Mouse (Mus musculus) cerebellum, adult 9-11 months (tissue): ENCODE results near the gene Ttll3.
A peak's percentile ranks its signal among the peaks of the same experiment; 100 is the strongest.

Experiments used
- DNase-seq: peaks from one replicate; pipeline ENCODE4 v3.0.0; 2022

Ttll3 gene

GRCm38 (mm10) chr6:113428006-113428405 lies 38.9 kb downstream of the Ttll3 start:
- DNase-seq: no peak

GRCm38 (mm10) chr6:113429965-113430364 lies 40.9 kb downstream of the Ttll3 start:
- DNase-seq: no peak

- DNase-seq: no peak
Measured at GRCm38 (mm10) chr6:113430846-113431245, 41.8 kb downstream of the Ttll3 start.

- DNase-seq: no peak
Measured at GRCm38 (mm10) chr6:113431801-113432200, 42.7 kb downstream of the Ttll3 start.

GRCm38 (mm10) chr6:113433661-113434060 lies 44.6 kb downstream of the Ttll3 start:
- DNase-seq: no peak

GRCm38 (mm10) chr6:113434691-113435090 lies 45.6 kb downstream of the Ttll3 start:
- no peak for DNase-seq

- no peak for DNase-seq
Measured at GRCm38 (mm10) chr6:113435664-113436205, 46.7 kb downstream of the Ttll3 start, which contains the start of gene Cidec. Cidec (minus strand) TSS chr6:113435760.

GRCm38 (mm10) chr6:113437135-113437534 lies 48.1 kb downstream of the Ttll3 start:
- DNase-seq: no peak

GRCm38 (mm10) chr6:113438721-113439430 lies 49.8 kb downstream of the Ttll3 start:
- DNase-seq: no peak

GRCm38 (mm10) chr6:113440686-113441085 lies 51.6 kb downstream of the Ttll3 start:
- no peak for DNase-seq

GRCm38 (mm10) chr6:113441147-113441680 lies 52.2 kb downstream of the Ttll3 start:
- DNase-seq: peak; percentile 77

GRCm38 (mm10) chr6:113442087-113442441 lies 53.0 kb downstream of the Ttll3 start:
- no peak for DNase-seq

GRCm38 (mm10) chr6:113442442-113443090 lies 53.5 kb downstream of the Ttll3 start, which contains the start of gene Jagn1:
Jagn1 (plus strand) TSS chr6:113442569.
- peak; percentile 91 for DNase-seq

- DNase-seq: no peak
Measured at GRCm38 (mm10) chr6:113443091-113443490, 54.0 kb downstream of the Ttll3 start.

GRCm38 (mm10) chr6:113444207-113444965 lies 55.3 kb downstream of the Ttll3 start:
- no peak for DNase-seq

GRCm38 (mm10) chr6:113447639-113448038 lies 58.6 kb downstream of the Ttll3 start:
- DNase-seq: peak; percentile 56

- DNase-seq: no peak
Measured at GRCm38 (mm10) chr6:113451839-113452238, 62.8 kb downstream of the Ttll3 start.

- no peak for DNase-seq
Measured at GRCm38 (mm10) chr6:113455007-113455406, 65.9 kb downstream of the Ttll3 start.

GRCm38 (mm10) chr6:113457952-113458534 lies 69.0 kb downstream of the Ttll3 start, which contains the start of gene Il17re:
Il17re (plus strand) TSS chr6:113458484.
- DNase-seq: no peak

- DNase-seq: peak; percentile 60
Measured at GRCm38 (mm10) chr6:113458635-113459034, 69.6 kb downstream of the Ttll3 start.

GRCm38 (mm10) chr6:113464040-113464439 lies 75.0 kb downstream of the Ttll3 start:
- DNase-seq: no peak
